Comparison of ENCODE assay signal across 16 mouse cellular contexts in the genomic region with DNA sequence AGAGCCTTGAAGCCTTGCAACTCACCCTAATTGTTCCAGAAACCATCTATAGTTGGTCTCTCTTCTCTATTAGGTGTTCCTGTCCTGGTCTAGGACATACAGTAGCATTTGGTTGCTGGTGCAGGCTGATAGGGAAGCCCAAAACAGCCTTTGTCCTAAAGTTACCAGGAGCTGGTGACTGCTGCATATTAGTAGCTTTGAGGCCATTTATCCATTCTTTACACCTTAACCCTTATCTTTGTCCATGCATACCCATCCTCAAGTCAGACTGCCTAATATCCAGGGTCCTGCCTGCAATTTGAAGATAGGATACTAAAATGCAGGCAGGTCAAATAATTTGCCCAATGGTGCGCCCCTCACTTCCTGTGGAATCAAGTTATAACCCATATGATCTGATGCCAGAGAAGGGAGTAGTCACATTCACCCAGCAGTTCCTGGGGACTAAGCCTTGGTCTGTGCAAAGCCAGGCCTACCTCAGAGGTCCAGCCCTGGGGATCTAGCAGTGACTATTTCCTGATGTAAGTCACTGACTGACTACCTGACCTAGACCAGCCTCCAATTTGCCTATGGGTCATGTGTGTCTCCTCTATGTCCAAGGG. TPM values are rescaled to one million over a fixed set of nuclear protein-coding genes. Genes with fewer than 3 reads are reported as not detected.
DNase-seq lines count a peak whose midpoint lies in the region; ATAC-seq and TF ChIP-seq lines count a peak whose summit lies in the region.
"Had no signal": no experiment of that assay in that cellular context is flagged by ENCODE, and none has a peak within 500 bp of the region (broad histone marks: within the 10 kb centered on the region; RNA-seq: fewer than 3 reads in every experiment).

No protein-coding gene starts in this region.

- H3K36me3 ChIP-seq in heart, embryonic 14.5 days (ENCODE audit: control insufficient read depth, insufficient read depth, low read length) = no peaks in the 10 kb centered on the region
- H3K36me3 ChIP-seq in lung, postnatal 0 days (ENCODE audit: insufficient read depth, low read length) = no peaks in the 10 kb centered on the region
- H3K36me3 ChIP-seq in liver, embryonic 12.5 days = no peaks in the 10 kb centered on the region
- H3K36me3 ChIP-seq in stomach, postnatal 0 days (ENCODE audit: control insufficient read depth, insufficient read depth, low read length) = no peaks in the 10 kb centered on the region

- no peak for TF ChIP-seq CTCF in lung, postnatal 0 days (IDR thresholded peaks at IDR 0.05)
- TF ChIP-seq CTCF in stomach, postnatal 0 days (IDR thresholded peaks at IDR 0.05; ENCODE audit: low read depth) = no peak
- TF ChIP-seq CTCF in cerebellum, adult 2 months (IDR thresholded peaks at IDR 0.05; ENCODE audit: borderline replicate concordance, insufficient read depth, low read depth, low read length) = no peak

- no peak for ATAC-seq in heart, embryonic 14.5 days (ENCODE audit: insufficient number of reproducible peaks, insufficient read depth, low FRiP score, low read depth)
- no peak for ATAC-seq in lung, postnatal 0 days
- ATAC-seq in liver, embryonic 12.5 days = peak; percentile 63
- ATAC-seq in stomach, postnatal 0 days (ENCODE audit: low FRiP score, low TSS enrichment) = no peak
- ATAC-seq: forebrain, embryonic 16.5 days had no signal

- H3K27me3 ChIP-seq in heart, embryonic 14.5 days (ENCODE audit: control insufficient read depth, insufficient read depth, low read length) = no peaks in the 10 kb centered on the region
- H3K27me3 ChIP-seq in lung, postnatal 0 days (replicated peaks; ENCODE audit: insufficient read depth, low read length) = no peaks in the 10 kb centered on the region
- peaks cover 45% of the 10 kb centered on the region; the same call in 1 of the 2 replicates for H3K27me3 ChIP-seq in liver, embryonic 12.5 days (replicated peaks)
- no peaks in the 10 kb centered on the region for H3K27me3 ChIP-seq in stomach, postnatal 0 days (ENCODE audit: control insufficient read depth, insufficient read depth, low read length)
- H3K27me3 ChIP-seq in cerebellum, adult 2 months (ENCODE audit: control insufficient read depth, insufficient read depth, low read length) = no peaks in the 10 kb centered on the region

- no peak for TF ChIP-seq POLR2A in cerebellum, adult 2 months (IDR thresholded peaks at IDR 0.05; ENCODE audit: borderline replicate concordance, insufficient read depth, low read length)

- no peaks in the 10 kb centered on the region for H3K9me3 ChIP-seq in heart, embryonic 14.5 days (ENCODE audit: control insufficient read depth, low read length)
- no peaks in the 10 kb centered on the region for H3K9me3 ChIP-seq in lung, postnatal 0 days (ENCODE audit: low read length)
- H3K9me3 ChIP-seq in liver, embryonic 12.5 days (replicated peaks) = no peaks in the 10 kb centered on the region
- H3K9me3 ChIP-seq in stomach, postnatal 0 days (ENCODE audit: control insufficient read depth, low read length) = no peaks in the 10 kb centered on the region
- H3K9me3 ChIP-seq: megakaryocyte, embryonic 14.5 days had no signal

- no peak for DNase-seq in heart, postnatal 14 days
- no peak for DNase-seq in lung, postnatal 0 days (ENCODE audit: low spot score)
- DNase-seq in lung, postnatal 14 days = no peak
- DNase-seq in stomach, postnatal 0 days (ENCODE audit: low spot score) = no peak
- DNase-seq in cerebellum, adult 2 months = no peak
- no peak for DNase-seq in cerebellum, adult 8-10 months
- DNase-seq: cerebellum, adult 11 months; thymus, postnatal 4 days had no signal

- peaks cover 7 to 8% of the 10 kb centered on the region in 2 experiments for H3K4me1 ChIP-seq in heart, embryonic 14.5 days (ENCODE audit: control insufficient read depth in 2 of 2, insufficient read depth in 2 of 2, low read length in 2 of 2)
- no peaks in the 10 kb centered on the region; the same call in 1 of the 2 replicates for H3K4me1 ChIP-seq in lung, postnatal 0 days (ENCODE audit: insufficient read depth, low read depth, low read length)
- peaks cover 29% of the 10 kb centered on the region for H3K4me1 ChIP-seq in liver, embryonic 12.5 days
- H3K4me1 ChIP-seq in stomach, postnatal 0 days (replicated peaks; ENCODE audit: control insufficient read depth, insufficient read depth) = no peaks in the 10 kb centered on the region
- no peaks in the 10 kb centered on the region for H3K4me1 ChIP-seq in cerebellum, adult 2 months (ENCODE audit: control insufficient read depth, insufficient read depth, low read length)

- H3K9ac ChIP-seq in heart, embryonic 14.5 days (ENCODE audit: low read length) = no peak overlapping the region
- no peak overlapping the region for H3K9ac ChIP-seq in lung, postnatal 0 days (replicated peaks; ENCODE audit: low read depth)
- no peak overlapping the region for H3K9ac ChIP-seq in liver, embryonic 12.5 days
- H3K9ac ChIP-seq in stomach, postnatal 0 days (ENCODE audit: low read length) = no peak overlapping the region

- intact Hi-C loops in heart, postnatal 14 days (cut with DNase I) = loop anchor here (10.0 kb wide), 1 partner anchor 79 kb away; no protein-coding TSS in a partner anchor

- H3K4me3 ChIP-seq in heart, embryonic 14.5 days (ENCODE audit: control insufficient read depth in 1 of 2, insufficient read depth in 1 of 2, low read depth in 1 of 2, low read length in 2 of 2) = no peak overlapping the region
- H3K4me3 ChIP-seq in lung, postnatal 0 days (ENCODE audit: low read depth, low read length) = no peak overlapping the region
- no peak overlapping the region for H3K4me3 ChIP-seq in liver, embryonic 12.5 days
- H3K4me3 ChIP-seq in stomach, postnatal 0 days (ENCODE audit: low read depth, low read length) = no peak overlapping the region
- no peak overlapping the region for H3K4me3 ChIP-seq in cerebellum, adult 2 months (replicated peaks; ENCODE audit: insufficient read depth, low read depth, low read length)
- H3K4me3 ChIP-seq: megakaryocyte, embryonic 14.5 days had no signal

- TF ChIP-seq EP300 in lung, postnatal 0 days (IDR thresholded peaks at IDR 0.05) = no peak
- TF ChIP-seq EP300 in stomach, postnatal 0 days (optimal IDR thresholded peaks at IDR 0.05) = no peak

- H3K4me2 ChIP-seq in heart, embryonic 14.5 days (ENCODE audit: low read length) = no peak overlapping the region
- no peak overlapping the region for H3K4me2 ChIP-seq in lung, postnatal 0 days (replicated peaks; ENCODE audit: low read depth, low read length)
- H3K4me2 ChIP-seq in liver, embryonic 12.5 days = no peak overlapping the region
- H3K4me2 ChIP-seq in stomach, postnatal 0 days (replicated peaks; ENCODE audit: low read depth) = no peak overlapping the region

- 56% methylated on average over 1 of the region's 1 CpGs for WGBS in heart, embryonic 14.5 days
- 81% methylated on average over 1 of the region's 1 CpGs for WGBS in lung, postnatal 0 days
- WGBS in liver, embryonic 12.5 days (ENCODE audit: insufficient replicate concordance) = 45% methylated on average over 1 of the region's 1 CpGs
- WGBS in stomach, postnatal 0 days = 95% methylated on average over 1 of the region's 1 CpGs
- WGBS in cerebellum, adult 2 months = 84% methylated on average over 1 of the region's 1 CpGs

- H3K27ac ChIP-seq in heart, embryonic 14.5 days (replicated peaks in 1 of 2; ENCODE audit: control insufficient read depth in 1 of 2, insufficient read depth in 1 of 2, low read depth in 2 of 2, low read length in 2 of 2) = peak overlapping the region; percentile 42 to 78
- peak overlapping the region; percentile 68 for H3K27ac ChIP-seq in lung, postnatal 0 days (ENCODE audit: low read length)
- H3K27ac ChIP-seq in liver, embryonic 12.5 days = peak overlapping the region; percentile 68
- H3K27ac ChIP-seq in stomach, postnatal 0 days (replicated peaks) = peak overlapping the region; percentile 58
- no peak overlapping the region for H3K27ac ChIP-seq in cerebellum, adult 2 months (ENCODE audit: insufficient read depth, low read length)

RNA-seq across cellular contexts. Expression of a gene that starts 7.6 kb away (rescaled TPM):
- 111 and 130 TPM in 2 replicates for polyA plus RNA-seq in heart, embryonic 14.5 days (2014; fragmentation: Nextera tagmentation; extraction: Ambion mirVana)
- total RNA-seq in heart, postnatal 14 days (2021) = 100 to 1,000 TPM; 216 to 248 TPM
- 175 and 176 TPM in 2 replicates for polyA plus RNA-seq in lung, postnatal 0 days (2015; fragmentation: Nextera tagmentation; extraction: Ambion mirVana)
- 13.0 and 14.8 TPM in 2 replicates for polyA plus RNA-seq in liver, embryonic 12.5 days (2016; fragmentation: Nextera tagmentation; extraction: Ambion mirVana)
- 88.0 and 89.2 TPM in 2 replicates for polyA plus RNA-seq in stomach, postnatal 0 days (2015; fragmentation: Nextera tagmentation; extraction: Ambion mirVana)
- polyA plus RNA-seq in cerebellum, adult 2 months (2012; rRNA removed) = 14.2 and 17.2 TPM in 2 replicates
- total RNA-seq: granulocyte monocyte progenitor cell, adult 5-6 weeks had no signal

RNA-seq across cellular contexts. Expression of a gene that starts 16.9 kb away (rescaled TPM):
- polyA plus RNA-seq in heart, embryonic 14.5 days (2014; fragmentation: Nextera tagmentation; extraction: Ambion mirVana) = 42.0 and 43.2 TPM in 2 replicates
- 1 to 10 TPM; 8.3 to 8.8 TPM for total RNA-seq in heart, postnatal 14 days (2021)
- polyA plus RNA-seq in lung, postnatal 0 days (2015; fragmentation: Nextera tagmentation; extraction: Ambion mirVana) = 31.8 and 32.3 TPM in 2 replicates
- polyA plus RNA-seq in liver, embryonic 12.5 days (2016; fragmentation: Nextera tagmentation; extraction: Ambion mirVana) = 48.4 and 51.3 TPM in 2 replicates
- polyA plus RNA-seq in stomach, postnatal 0 days (2015; fragmentation: Nextera tagmentation; extraction: Ambion mirVana) = 35.7 and 36.6 TPM in 2 replicates
- 18.6 and 18.7 TPM in 2 replicates for polyA plus RNA-seq in cerebellum, adult 2 months (2012; rRNA removed)

RNA-seq across cellular contexts. Expression of a gene that starts 27.1 kb away (rescaled TPM):
- 0.27 and 0.41 TPM in 2 replicates for polyA plus RNA-seq in heart, embryonic 14.5 days (2014; fragmentation: Nextera tagmentation; extraction: Ambion mirVana)
- total RNA-seq in heart, postnatal 14 days (2021) = under 1 TPM in 1 of 2 experiments, not detected in 1; 0.14 TPM
- polyA plus RNA-seq in lung, postnatal 0 days (2015; fragmentation: Nextera tagmentation; extraction: Ambion mirVana) = not detected in 2 replicates
- not detected in 2 replicates for polyA plus RNA-seq in liver, embryonic 12.5 days (2016; fragmentation: Nextera tagmentation; extraction: Ambion mirVana)
- polyA plus RNA-seq in stomach, postnatal 0 days (2015; fragmentation: Nextera tagmentation; extraction: Ambion mirVana) = 0.07 and 0.12 TPM in 2 replicates
- 113 and 144 TPM in 2 replicates for polyA plus RNA-seq in cerebellum, adult 2 months (2012; rRNA removed)
- total RNA-seq: granulocyte monocyte progenitor cell, adult 5-6 weeks had no signal
- polyA plus RNA-seq: spleen, adult 2 months had no signal

RNA-seq across cellular contexts. Expression of a gene that starts 40.6 kb away (rescaled TPM):
- not detected in 2 replicates for polyA plus RNA-seq in heart, embryonic 14.5 days (2014; fragmentation: Nextera tagmentation; extraction: Ambion mirVana)
- not detected for total RNA-seq in heart, postnatal 14 days (2021)
- 0.27 TPM in 1 of 2 replicates, not detected in the other for polyA plus RNA-seq in lung, postnatal 0 days (2015; fragmentation: Nextera tagmentation; extraction: Ambion mirVana)
- not detected in 2 replicates for polyA plus RNA-seq in liver, embryonic 12.5 days (2016; fragmentation: Nextera tagmentation; extraction: Ambion mirVana)
- polyA plus RNA-seq in stomach, postnatal 0 days (2015; fragmentation: Nextera tagmentation; extraction: Ambion mirVana) = 98.8 and 103 TPM in 2 replicates
- polyA plus RNA-seq in cerebellum, adult 2 months (2012; rRNA removed) = 0.14 TPM in 1 of 2 replicates, not detected in the other
- total RNA-seq: adrenal gland, postnatal 14 days; granulocyte monocyte progenitor cell, adult 5-6 weeks; left cerebral cortex, postnatal 14 days had no signal
- polyA plus RNA-seq: forebrain, embryonic 16.5 days; spleen, adult 2 months had no signal

Comparison
In these comparisons a context has a peak if more than half of its experiments do, and no peak if none do; other contexts are left out.
1. RNA of a gene that starts 27.1 kb away (polyA plus RNA-seq): 113 to 144 TPM in cerebellum, adult 2 months; 0.27 to 0.41 TPM in heart, embryonic 14.5 days, 0.07 to 0.12 TPM in stomach, postnatal 0 days, not detected in lung, postnatal 0 days and not detected in liver, embryonic 12.5 days; every median in the first group is over 10 times any median in the second.